Mouse (Mus musculus) C2C12 (cell line): Measurements from ENCODE around the gene Nr5a2. TPM values are rescaled to one million over a fixed set of nuclear protein-coding genes. Genes with fewer than 3 reads are reported as not detected.

Experiments used
- H3K27me3 ChIP-seq: one replicate; pipeline ENCODE4 v1.6.1; 2011; ENCODE audit not compliant: control insufficient read depth, insufficient read depth, insufficient read length
- H3K36me3 ChIP-seq: one replicate; pipeline ENCODE4 v1.6.1; 2011; ENCODE audit not compliant: control insufficient read depth, insufficient read depth
- H3K4me3 ChIP-seq: one replicate; pipeline ENCODE4 v1.5.1; 2011; ENCODE audit warnings: mild to moderate bottlenecking, control low read depth; ENCODE audit not compliant: poor library complexity, insufficient read depth, severe bottlenecking
- H3K79me2 ChIP-seq: one replicate; pipeline ENCODE4 v1.6.1; 2011; ENCODE audit not compliant: control insufficient read depth, insufficient read depth
- H3K79me3 ChIP-seq: one replicate; pipeline ENCODE4 v1.6.1; 2011; ENCODE audit warnings: low read depth, control low read depth
- H3ac ChIP-seq: one replicate; pipeline ENCODE3; 2011; ENCODE audit warnings: low read depth; ENCODE audit not compliant: control insufficient read depth, insufficient read length
- CEBPB ChIP-seq: IDR thresholded peaks from one replicate; pipeline ENCODE4 v1.6.1; 2011; ENCODE audit warnings: low read depth, mild to moderate bottlenecking, control low read depth, moderate library complexity
- CTCF ChIP-seq: IDR thresholded peaks from one replicate; pipeline ENCODE4 v1.5.1; 2011; ENCODE audit not compliant: control insufficient read depth, insufficient read depth, insufficient read length
- FOSL1 ChIP-seq: IDR thresholded peaks from one replicate; pipeline ENCODE4 v1.8.0; 2011; ENCODE audit warnings: mild to moderate bottlenecking, low read length; ENCODE audit not compliant: poor library complexity, insufficient read depth, severe bottlenecking
- MAX ChIP-seq: IDR thresholded peaks from one replicate; pipeline ENCODE4 v1.6.1; 2011; ENCODE audit warnings: mild to moderate bottlenecking, control low read depth
- MYOD1 ChIP-seq: IDR thresholded peaks from one replicate; pipeline ENCODE4 v1.6.1; 2011; ENCODE audit warnings: low read depth; ENCODE audit not compliant: control insufficient read depth, insufficient read length
- MYOG ChIP-seq: IDR thresholded peaks from one replicate; pipeline ENCODE4 v1.6.1; 2011; ENCODE audit not compliant: control insufficient read depth, insufficient read length; ENCODE audit errors: extremely low read depth
- USF1 ChIP-seq: IDR thresholded peaks from one replicate; pipeline ENCODE4 v1.6.1; 2011; ENCODE audit warnings: low read depth, mild to moderate bottlenecking, control low read depth, moderate library complexity
- polyA plus RNA-seq: library from polyadenylated mRNA; unstranded; fragments of >200 nt; fragmentation: generic; extraction: Trizol; gene quantifications from one replicate; pipeline ENCODE4 v1.2.1, GENCODE M21; 2012; ENCODE audit warnings: missing spikeins

Nr5a2 gene
- polyA plus RNA-seq, 1 experiment, result not detected

GRCm38 (mm10) chr1:136910144-136910543, 50.1 kb downstream of the Nr5a2 start:
- no peaks in the 10 kb centered on the region for H3K27me3 ChIP-seq
- no peak overlapping the region for H3K4me3 ChIP-seq
- no peaks in the 10 kb centered on the region for H3K36me3 ChIP-seq
- H3K79me3 ChIP-seq, result no peaks in the 10 kb centered on the region
- no peak overlapping the region for H3ac ChIP-seq
- H3K79me2 ChIP-seq, result no peaks in the 10 kb centered on the region
- no peak for TF ChIP-seq CTCF
- no peak for TF ChIP-seq CEBPB
- no peak for TF ChIP-seq FOSL1
- no peak for TF ChIP-seq USF1
- no peak for TF ChIP-seq MYOD1
- TF ChIP-seq MYOG, result no peak
- no peak for TF ChIP-seq MAX

DNA sequence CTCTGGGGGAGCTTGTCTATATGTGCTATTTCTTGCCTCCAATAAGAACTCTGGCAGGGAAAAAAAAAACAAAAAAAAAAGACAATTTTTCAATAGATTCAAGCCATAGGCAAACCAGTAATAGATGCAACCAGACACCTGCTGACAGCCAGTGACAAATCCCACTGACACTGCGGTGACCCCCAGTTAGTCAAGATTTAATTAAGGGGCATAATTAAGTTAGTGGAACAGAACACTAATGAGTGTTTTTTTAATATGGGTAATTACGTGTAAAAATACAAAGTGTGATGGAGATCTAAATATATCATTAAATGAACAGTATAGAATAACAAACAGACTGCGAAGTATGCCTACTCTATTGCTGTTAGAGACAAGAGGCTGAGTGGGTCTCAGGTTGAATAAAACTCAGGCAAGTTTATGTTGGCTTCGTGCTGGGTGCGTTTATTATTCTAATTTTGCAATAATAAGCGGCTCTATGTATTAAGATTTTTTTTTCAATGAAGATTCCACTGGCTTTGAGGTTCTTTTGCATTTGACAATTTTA, 50.7 kb downstream of the Nr5a2 start:
- Histone ChIP-seq H3K79me3 (no peaks in the 10 kb centered on the region), H3K36me3 (no peaks in the 10 kb centered on the region), H3ac (no peak overlapping the region), H3K4me3 (no peak overlapping the region), H3K79me2 (no peaks in the 10 kb centered on the region), H3K27me3 (no peaks in the 10 kb centered on the region)
- TF ChIP-seq CEBPB (no peak), CTCF (no peak), MAX (no peak), FOSL1 (no peak), USF1 (no peak), MYOD1 (no peak), MYOG (no peak)

DNA sequence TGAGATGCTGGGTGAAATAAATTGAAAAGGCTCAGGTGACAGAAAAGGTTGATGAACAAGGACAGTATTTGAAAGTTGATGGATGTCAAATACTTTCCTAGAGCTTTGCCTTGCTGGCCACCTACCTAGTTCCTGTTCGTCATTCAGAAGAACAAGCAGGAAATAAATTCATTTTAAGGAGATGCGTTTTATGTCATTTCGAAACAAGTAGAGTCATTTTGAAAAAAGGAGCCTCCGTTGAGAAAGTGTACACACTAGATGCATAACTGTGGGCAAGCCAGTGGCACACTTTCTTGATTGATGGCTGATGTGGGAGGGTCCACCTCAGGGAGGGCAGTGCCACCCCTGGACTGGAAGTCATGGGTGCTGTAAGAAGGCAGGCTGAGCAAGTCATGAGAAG, 62.1 kb downstream of the Nr5a2 start:
- Histone ChIP-seq H3K79me2 (no peaks in the 10 kb centered on the region), H3K27me3 (no peaks in the 10 kb centered on the region), H3K4me3 (no peak overlapping the region), H3K36me3 (no peaks in the 10 kb centered on the region), H3K79me3 (no peaks in the 10 kb centered on the region), H3ac (no peak overlapping the region)
- TF ChIP-seq CTCF, result no peak
- TF ChIP-seq CEBPB, result no peak
- no peak for TF ChIP-seq MYOD1
- TF ChIP-seq MAX, result no peak
- no peak for TF ChIP-seq MYOG
- TF ChIP-seq FOSL1, result no peak
- TF ChIP-seq USF1, result no peak

- H3K4me3 ChIP-seq, result no peak overlapping the region
- no peaks in the 10 kb centered on the region for H3K27me3 ChIP-seq
- H3K79me2 ChIP-seq, result no peaks in the 10 kb centered on the region
- no peaks in the 10 kb centered on the region for H3K36me3 ChIP-seq
- no peak overlapping the region for H3ac ChIP-seq
- no peak for TF ChIP-seq MYOG
- no peak for TF ChIP-seq USF1
- no peak for TF ChIP-seq CTCF
- TF ChIP-seq MAX, result no peak
- no peak for TF ChIP-seq MYOD1
- no peak for TF ChIP-seq CEBPB
- no peak for TF ChIP-seq FOSL1
- no peaks in the 10 kb centered on the region for H3K79me3 ChIP-seq
These were observed 63.9 kb downstream of the Nr5a2 start for GRCm38 (mm10) chr1:136896351-136896750.

- Histone ChIP-seq H3K79me3 (no peaks in the 10 kb centered on the region), H3K27me3 (no peaks in the 10 kb centered on the region), H3ac (no peak overlapping the region), H3K79me2 (no peaks in the 10 kb centered on the region), H3K4me3 (no peak overlapping the region), H3K36me3 (no peaks in the 10 kb centered on the region)
- no peak for TF ChIP-seq CTCF
- TF ChIP-seq MYOD1, result no peak
These were observed 64.4 kb downstream of the Nr5a2 start for GRCm38 (mm10) chr1:136895877-136896276.

GRCm38 (mm10) chr1:136894753-136895152, 65.5 kb downstream of the Nr5a2 start:
- Histone ChIP-seq H3K79me2 (no peaks in the 10 kb centered on the region), H3ac (no peak overlapping the region), H3K79me3 (no peaks in the 10 kb centered on the region), H3K27me3 (no peaks in the 10 kb centered on the region), H3K36me3 (no peaks in the 10 kb centered on the region), H3K4me3 (no peak overlapping the region)
- no peak for TF ChIP-seq MAX
- TF ChIP-seq MYOG, result no peak
- TF ChIP-seq FOSL1, result no peak
- TF ChIP-seq MYOD1, result no peak
- no peak for TF ChIP-seq CEBPB
- no peak for TF ChIP-seq CTCF
- TF ChIP-seq USF1, result no peak
